Mouse (Mus musculus): Measurements from ENCODE around the gene Sap30l. TPM values are rescaled to one million over a fixed set of nuclear protein-coding genes. Genes with fewer than 3 reads are reported as not detected.

Gene Sap30l
- 48.5 TPM for polyA plus RNA-seq (2017; shearing (Covaris generic))

GRCm38 (mm10) chr11:57800971-57801765, at the start of gene Sap30l:
Gene Sap30l (plus strand): TSS chr11:57801637.

GRCm38 (mm10) chr11:57832552-57833201, 31.2 kb downstream of the Sap30l start, which contains the start of gene Hand1:
Gene Hand1 (minus strand): TSS chr11:57832818.

Other genes with a start within 250 kb of the Sap30l start
- 157 TPM for gene Galnt10, start 156.2 kb upstream of the Sap30l start, polyA plus RNA-seq (2017; shearing (Covaris generic))
- gene Hand1, start 31.2 kb downstream of the Sap30l start, polyA plus RNA-seq (2017; shearing (Covaris generic)): not detected
- 123 TPM for gene Larp1, start 207.4 kb downstream of the Sap30l start, polyA plus RNA-seq (2017; shearing (Covaris generic))

Data from naive thymus-derived CD4-positive, alpha-beta T cell, adult 5 months (primary cell).